Mouse (Mus musculus) heart, embryonic 16.5 days (tissue): ENCODE measurements at regions not wholly inside any gene's neighbourhood (a gene's known extent, or its start where the extent isn't known, plus 50 kb on each side); places are given as distances from the start of the nearest gene placed in this dataset.

Experiments
- ATAC-seq: fragments of 200-750 bp; cut with Nextera tagmentation; replicated peaks from 2 replicates; pipeline ENCODE4 v1.8.0; 2017; ENCODE audit warnings: moderate number of reproducible peaks; ENCODE audit not compliant: insufficient read depth, low FRiP score; ENCODE audit errors: extremely low read depth
- H3K27ac ChIP-seq: fragments of 300-500 bp; sonication (generic); 2 replicates; pipeline ENCODE4 v1.5.1; 2014; ENCODE audit warnings: mild to moderate bottlenecking, low read length, control low read depth, moderate library complexity
- H3K27me3 ChIP-seq: fragments of 300-500 bp; sonication (generic); 2 replicates; pipeline ENCODE4 v1.6.1; 2014; ENCODE audit warnings: low read length, mixed read lengths; ENCODE audit not compliant: control insufficient read depth, insufficient read depth
- H3K36me3 ChIP-seq: fragments of 300-500 bp; sonication (generic); 2 replicates; pipeline ENCODE4 v1.6.1; 2014; ENCODE audit not compliant: control insufficient read depth, insufficient read depth
- H3K4me1 ChIP-seq: fragments of 300-500 bp; sonication (generic); 2 replicates; pipeline ENCODE4 v1.6.1; 2014; ENCODE audit warnings: low read length, mixed read lengths; ENCODE audit not compliant: control insufficient read depth, insufficient read depth
- H3K4me2 ChIP-seq: fragments of 300-500 bp; sonication (generic); 2 replicates; pipeline ENCODE4 v1.6.1; 2014; ENCODE audit warnings: low read depth, mild to moderate bottlenecking, control low read depth, low read length
- H3K4me3 ChIP-seq: fragments of 300-500 bp; sonication (generic); 2 replicates; pipeline ENCODE4 v1.5.1; 2014; ENCODE audit warnings: mild to moderate bottlenecking, control low read depth, low read length
- H3K9ac ChIP-seq: fragments of 300-500 bp; sonication (generic); 2 replicates; pipeline ENCODE4 v1.6.1; 2014; ENCODE audit warnings: low read length, control low read depth
- H3K9me3 ChIP-seq: fragments of 300-500 bp; sonication (generic); replicated peaks from 2 replicates; pipeline ENCODE4 v1.6.1; 2016; ENCODE audit warnings: low read length; ENCODE audit not compliant: control insufficient read depth
- WGBS: fragments of 180-500 bp; shearing (Covaris S2); extraction: QIAGEN DNeasy Blood & Tissue Kit; methylation state at CpG from one replicate; pipeline ENCODE4 v1.1.7; 2014; 5-methylcytosine and 5-hydroxymethylcytosine counted together

GRCm38 (mm10) chr8:101937859-101938258 is 847.6 kb downstream of the Cdh11 start:
- Histone ChIP-seq H3K9ac (no peak overlapping the region), H3K4me3 (no peak overlapping the region), H3K9me3 (no peaks in the 10 kb centered on the region), H3K4me1 (no peaks in the 10 kb centered on the region), H3K27me3 (no peaks in the 10 kb centered on the region), H3K4me2 (no peak overlapping the region), H3K36me3 (no peaks in the 10 kb centered on the region), H3K27ac (no peak overlapping the region)
- no peak for ATAC-seq
- WGBS: 70% methylated on average over 2 of the region's 2 CpGs

GRCm38 (mm10) chr8:101913665-101914064 is 871.8 kb downstream of the Cdh11 start:
- 86% methylated on average over 1 of the region's 1 CpGs for WGBS
- Histone ChIP-seq H3K4me1 (no peaks in the 10 kb centered on the region), H3K36me3 (no peaks in the 10 kb centered on the region), H3K9ac (no peak overlapping the region), H3K4me2 (no peak overlapping the region), H3K27ac (no peak overlapping the region), H3K27me3 (no peaks in the 10 kb centered on the region), H3K4me3 (no peak overlapping the region), H3K9me3 (no peaks in the 10 kb centered on the region)
- ATAC-seq: no peak
